Mouse (Mus musculus) embryonic facial prominence, embryonic 13.5 days (tissue): ENCODE data around the gene Garnl3. TPM values are rescaled to one million over a fixed set of nuclear protein-coding genes. Genes with fewer than 3 reads are reported as not detected.

ENCODE experiments used
- ATAC-seq: fragments of 200-750 bp; cut with Nextera tagmentation; 2 replicates; pipeline ENCODE4 v1.8.0; 2017; ENCODE audit warnings: low read depth; ENCODE audit not compliant: insufficient number of reproducible peaks, insufficient read depth, low FRiP score, low TSS enrichment
- H3K27ac ChIP-seq: fragments of 300-500 bp; sonication (generic); 2 replicates; pipeline ENCODE4 v1.5.1; 2015; ENCODE audit warnings: moderate library complexity, mild to moderate bottlenecking, inconsistent platforms
- H3K27me3 ChIP-seq: fragments of 300-500 bp; sonication (generic); 2 replicates; pipeline ENCODE4 v1.6.1; 2015; ENCODE audit warnings: mild to moderate bottlenecking, inconsistent platforms
- H3K36me3 ChIP-seq: fragments of 300-500 bp; sonication (generic); 2 replicates; pipeline ENCODE4 v1.6.1; 2015; ENCODE audit warnings: mild to moderate bottlenecking, inconsistent platforms
- H3K4me1 ChIP-seq: fragments of 300-500 bp; sonication (generic); 2 replicates; pipeline ENCODE4 v1.6.1; 2015; ENCODE audit warnings: inconsistent platforms
- H3K4me2 ChIP-seq: fragments of 300-500 bp; sonication (generic); 2 replicates; pipeline ENCODE4 v1.6.1; 2015; ENCODE audit warnings: moderate library complexity, mild to moderate bottlenecking, inconsistent platforms
- H3K4me3 ChIP-seq: fragments of 300-500 bp; sonication (generic); 2 replicates; pipeline ENCODE4 v1.5.1; 2015; ENCODE audit warnings: mild to moderate bottlenecking, inconsistent platforms
- H3K9ac ChIP-seq: fragments of 300-500 bp; sonication (generic); 2 replicates; pipeline ENCODE4 v1.6.1; 2015; ENCODE audit warnings: mild to moderate bottlenecking, inconsistent platforms
- H3K9me3 ChIP-seq: fragments of 300-500 bp; sonication (generic); 2 replicates; pipeline ENCODE4 v1.6.1; 2016; ENCODE audit warnings: inconsistent platforms
- WGBS: fragments of 180-500 bp; shearing (Covaris S2); methylation state at CpG from one replicate; pipeline ENCODE4 v1.1.7; 2015; ENCODE audit warnings: mixed read lengths; 5-methylcytosine and 5-hydroxymethylcytosine counted together
- polyA plus RNA-seq: library from polyadenylated mRNA; unstranded; fragments of >200 nt; fragmentation: Nextera tagmentation; extraction: Ambion mirVana; gene quantifications from 2 replicates; pipeline ENCODE4 v1.2.1, GENCODE M21; 2015

Garnl3 gene
- polyA plus RNA-seq, 1 experiment from 2014 or later, result 11.2 TPM

DNA sequence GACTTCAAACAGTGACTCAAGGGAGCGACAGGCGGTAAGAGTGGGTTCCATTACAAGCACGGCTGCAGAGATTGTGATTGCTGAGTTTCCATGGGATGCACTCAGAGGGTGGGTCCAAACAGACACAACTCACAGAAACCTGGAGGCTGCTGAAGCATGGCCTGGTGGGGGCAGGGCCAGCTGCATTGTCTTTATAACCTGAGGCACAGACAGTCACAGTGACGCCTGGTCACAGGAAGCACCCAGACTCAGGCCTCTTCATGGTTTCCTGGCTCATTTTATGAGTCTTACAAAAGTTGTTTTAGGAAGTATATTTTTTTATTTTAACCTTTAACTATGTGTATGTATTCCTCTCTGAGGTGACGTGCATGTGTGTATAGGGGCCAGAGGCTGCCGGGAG is 38.0 kb upstream of the Garnl3 start:
- 73% methylated on average over 6 of the region's 6 CpGs for WGBS
- Histone ChIP-seq H3K4me1 (peaks cover 29% of the 10 kb centered on the region), H3K36me3 (no peaks in the 10 kb centered on the region)

DNA sequence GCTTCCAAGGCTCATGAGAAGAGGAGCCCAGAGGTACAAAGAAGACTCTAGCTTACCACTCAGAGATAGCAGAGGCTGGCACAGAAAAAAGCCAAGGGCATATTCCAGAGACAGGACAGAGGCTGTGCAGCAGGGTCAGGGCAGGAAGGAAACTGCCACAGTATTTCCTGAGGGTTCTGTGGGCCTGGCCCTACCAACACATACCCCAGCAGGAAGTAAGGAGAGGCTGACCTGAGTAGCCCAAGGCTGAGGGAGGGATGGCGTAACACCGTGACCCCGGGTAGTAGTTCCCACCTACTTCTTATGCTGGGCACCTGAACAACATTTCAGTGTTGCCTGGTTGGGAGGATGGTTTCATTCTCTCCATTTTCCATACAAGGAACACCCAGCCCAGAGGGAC is 35.6 kb upstream of the Garnl3 start:
- ATAC-seq, result no peak
- no peaks in the 10 kb centered on the region for H3K27me3 ChIP-seq
- WGBS, result 93% methylated on average over 3 of the region's 3 CpGs
- no peak overlapping the region for H3K4me2 ChIP-seq
- no peaks in the 10 kb centered on the region for H3K36me3 ChIP-seq
- peaks cover 29% of the 10 kb centered on the region for H3K4me1 ChIP-seq
- H3K4me3 ChIP-seq, result no peak overlapping the region
- no peak overlapping the region for H3K27ac ChIP-seq
- H3K9me3 ChIP-seq, result no peaks in the 10 kb centered on the region
- no peak overlapping the region for H3K9ac ChIP-seq

More for the DNA sequence above, 38.0 kb upstream of the Garnl3 start:
- Histone ChIP-seq H3K27me3 (no peaks in the 10 kb centered on the region), H3K9ac (no peak overlapping the region), H3K27ac (no peak overlapping the region), H3K9me3 (no peaks in the 10 kb centered on the region), H3K4me3 (no peak overlapping the region), H3K4me2 (no peak overlapping the region)
- ATAC-seq, result no peak

DNA sequence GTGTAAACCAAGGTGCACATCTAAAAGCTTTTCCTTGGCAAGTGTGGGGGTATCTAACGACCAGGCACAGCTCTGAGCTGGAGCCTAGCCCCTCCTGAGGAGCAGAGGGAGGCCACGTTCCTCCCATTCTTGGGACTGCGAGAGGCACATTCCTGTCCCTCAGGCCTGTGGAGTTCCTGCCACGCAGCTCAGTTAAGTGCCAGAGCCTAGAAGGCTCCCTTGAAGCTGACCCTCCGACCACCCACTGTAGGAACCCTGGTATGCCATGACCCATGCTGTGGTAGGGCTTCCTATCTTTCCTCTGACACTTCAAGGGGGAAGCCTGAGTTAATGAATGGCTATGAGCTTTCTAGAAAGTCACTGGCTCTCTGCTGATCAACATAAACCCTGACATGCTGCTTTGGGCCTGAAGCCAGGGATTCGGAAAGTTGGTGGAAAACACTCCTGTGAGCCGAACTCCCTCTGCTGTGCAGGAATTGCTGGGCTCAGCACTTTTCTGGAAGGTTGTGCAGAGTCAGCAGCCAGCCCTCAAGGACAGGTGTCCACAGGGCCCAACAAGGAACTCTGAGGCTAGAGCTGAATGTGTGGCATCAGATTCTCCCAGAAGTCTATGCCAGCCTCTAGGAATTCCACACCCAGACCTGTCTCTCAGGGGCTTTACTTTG is 34.4 kb upstream of the Garnl3 start:
- no peaks in the 10 kb centered on the region for H3K27me3 ChIP-seq
- H3K4me2 ChIP-seq, result no peak overlapping the region
- no peak overlapping the region for H3K9ac ChIP-seq
- 37% methylated on average over 7 of the region's 7 CpGs for WGBS
- peaks cover 29% of the 10 kb centered on the region for H3K4me1 ChIP-seq
- no peaks in the 10 kb centered on the region for H3K9me3 ChIP-seq
- 0 out of 2 replicates have a peak, but pooled peaks have one; percentile 6 for ATAC-seq
- H3K4me3 ChIP-seq, result no peak overlapping the region
- no peaks in the 10 kb centered on the region for H3K36me3 ChIP-seq
- H3K27ac ChIP-seq, result peak overlapping the region; percentile 44

DNA sequence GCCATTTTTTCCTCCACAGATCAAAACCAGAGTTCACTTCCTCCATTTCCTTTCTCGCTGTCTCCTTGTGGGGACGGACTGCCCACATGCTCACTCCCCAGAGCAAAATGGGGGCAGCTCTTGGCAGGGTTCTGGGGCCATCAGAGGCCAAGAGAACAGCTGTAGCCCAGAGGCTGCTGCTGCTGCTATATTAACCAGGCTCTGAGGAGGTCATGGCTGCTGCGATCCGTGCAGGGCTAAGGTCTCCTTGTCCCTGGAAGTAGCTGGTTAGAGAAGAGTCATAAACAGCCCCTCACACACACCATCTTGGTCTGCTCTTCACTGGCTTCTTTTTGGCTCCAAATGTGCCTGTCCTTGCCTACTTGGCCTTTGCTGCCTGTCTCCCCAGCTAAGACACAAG is 33.8 kb upstream of the Garnl3 start:
- Histone ChIP-seq H3K27ac (peak overlapping the region; percentile 44), H3K9ac (no peak overlapping the region), H3K4me3 (no peak overlapping the region), H3K27me3 (no peaks in the 10 kb centered on the region), H3K4me2 (no peak overlapping the region), H3K9me3 (no peaks in the 10 kb centered on the region), H3K4me1 (peaks cover 32% of the 10 kb centered on the region), H3K36me3 (no peaks in the 10 kb centered on the region)
- ATAC-seq, result no peak
- 51% methylated on average over 4 of the region's 4 CpGs for WGBS

DNA sequence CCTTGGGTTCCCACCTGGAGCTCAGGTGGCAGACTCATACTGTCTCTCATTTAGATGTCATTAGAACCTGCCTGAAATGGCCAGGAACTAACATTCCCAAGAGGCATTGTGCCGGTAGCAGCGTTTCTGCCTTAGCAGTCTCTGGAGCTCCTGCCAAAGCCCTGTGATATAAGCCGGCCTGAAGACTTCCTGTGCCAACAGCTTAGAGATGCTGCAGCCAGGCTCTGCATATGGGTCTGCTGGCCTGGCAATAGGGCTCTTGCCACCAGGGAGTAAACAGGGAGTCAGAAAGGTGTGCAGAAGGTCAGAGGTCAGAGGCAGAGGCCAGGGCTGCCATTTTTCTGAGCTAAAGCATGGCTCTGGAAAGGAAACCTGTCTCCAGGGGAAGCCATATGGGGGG is 33.2 kb upstream of the Garnl3 start:
- Histone ChIP-seq H3K9me3 (no peaks in the 10 kb centered on the region), H3K27ac (no peak overlapping the region), H3K4me1 (peaks cover 38% of the 10 kb centered on the region), H3K36me3 (no peaks in the 10 kb centered on the region), H3K27me3 (no peaks in the 10 kb centered on the region), H3K4me2 (no peak overlapping the region), H3K9ac (no peak overlapping the region), H3K4me3 (no peak overlapping the region)
- no peak for ATAC-seq
- WGBS, result 70% methylated on average over 3 of the region's 3 CpGs

DNA sequence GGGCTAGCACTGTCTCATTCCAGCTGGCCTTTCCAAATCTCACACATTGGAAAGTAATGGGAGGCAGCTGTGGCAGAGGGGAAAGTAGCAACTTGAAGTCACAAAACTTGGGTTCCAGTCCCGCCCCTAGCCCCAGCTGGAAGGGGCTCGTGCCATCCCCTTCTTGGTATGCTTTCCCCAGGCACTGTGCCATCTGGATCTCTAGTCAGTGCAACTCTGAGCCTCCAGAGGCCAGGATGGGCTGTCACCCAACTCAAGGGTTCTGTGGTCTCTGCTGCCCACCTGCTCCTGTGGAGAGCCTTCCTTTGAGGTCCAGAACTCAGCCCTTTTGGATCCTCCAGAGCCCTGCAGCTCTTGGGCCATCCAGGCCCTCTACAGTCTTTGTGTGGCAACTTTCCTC is 30.7 kb upstream of the Garnl3 start:
- WGBS, result 88% methylated on average over 2 of the region's 2 CpGs
- Histone ChIP-seq H3K27me3 (no peaks in the 10 kb centered on the region), H3K4me2 (no peak overlapping the region), H3K4me3 (no peak overlapping the region), H3K4me1 (peaks cover 36% of the 10 kb centered on the region), H3K9me3 (no peaks in the 10 kb centered on the region), H3K27ac (no peak overlapping the region), H3K9ac (no peak overlapping the region), H3K36me3 (no peaks in the 10 kb centered on the region)
- no peak for ATAC-seq

DNA sequence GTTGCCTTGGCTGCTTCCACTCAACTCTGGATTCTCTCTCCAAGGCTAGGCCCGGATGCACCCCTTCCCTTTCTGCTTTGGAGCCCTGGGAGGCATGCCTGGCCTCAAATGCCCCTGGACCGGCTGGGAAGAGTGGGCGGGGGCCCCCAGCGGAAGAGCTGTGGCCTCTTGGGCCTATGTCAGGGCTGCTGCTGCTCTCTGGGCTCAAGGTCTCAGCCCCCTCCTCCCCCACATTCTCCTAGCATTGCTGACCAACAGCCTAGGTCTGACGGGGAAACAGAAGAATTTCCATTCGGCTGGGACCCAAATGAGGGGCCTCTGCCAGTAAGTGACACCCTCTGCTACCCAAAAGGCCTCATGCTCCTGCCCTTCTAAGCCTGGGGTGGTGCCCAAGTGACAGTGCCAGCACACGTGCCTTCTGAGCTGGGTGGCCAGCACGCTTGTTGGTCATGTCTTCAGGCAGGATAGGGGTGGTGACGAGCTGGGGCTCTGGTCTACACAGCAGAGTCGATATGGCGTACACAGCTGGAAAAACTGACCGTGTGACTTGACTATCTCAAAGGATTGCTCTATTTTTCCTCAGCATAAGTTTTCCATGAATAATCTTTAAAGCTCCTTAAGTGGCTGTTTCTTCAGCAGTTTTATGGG is 29.0 kb upstream of the Garnl3 start:
- Histone ChIP-seq H3K4me3 (no peak overlapping the region), H3K9me3 (no peaks in the 10 kb centered on the region), H3K27ac (peak overlapping the region; percentile 28; the same call in 1 of the 2 replicates), H3K4me1 (peaks cover 24% of the 10 kb centered on the region), H3K36me3 (no peaks in the 10 kb centered on the region), H3K4me2 (no peak overlapping the region), H3K27me3 (no peaks in the 10 kb centered on the region), H3K9ac (peak overlapping the region; percentile 27; the same call in 1 of the 2 replicates)
- ATAC-seq, result no peak
- 59% methylated on average over 12 of the region's 12 CpGs for WGBS

DNA sequence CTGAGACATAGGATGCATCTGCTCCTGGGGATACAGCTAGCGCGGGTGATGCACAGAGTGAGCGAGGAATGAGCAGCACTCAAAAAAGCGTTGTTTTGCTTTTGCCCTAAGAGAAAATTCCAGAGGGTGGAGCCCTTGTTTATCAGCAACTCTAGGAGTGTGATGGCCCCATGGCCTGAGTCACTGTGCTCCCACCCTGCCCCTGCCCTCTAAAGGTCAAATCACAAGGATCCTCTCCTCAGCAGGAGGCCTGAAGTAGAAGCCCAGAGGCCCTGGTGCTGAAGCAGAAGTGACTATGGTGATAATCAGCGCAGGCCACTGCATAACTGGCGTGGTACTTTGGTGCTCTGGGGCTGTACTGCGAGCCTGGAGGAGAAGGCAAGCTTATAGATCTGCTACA is 28.1 kb upstream of the Garnl3 start:
- ATAC-seq, result no peak
- H3K27ac ChIP-seq, result 0 out of 2 replicates have a peak overlapping the region, but pooled peaks have one; percentile 28
- H3K4me1 ChIP-seq, result peaks cover 15% of the 10 kb centered on the region
- no peaks in the 10 kb centered on the region for H3K9me3 ChIP-seq
- peak overlapping the region; percentile 52 for H3K9ac ChIP-seq
- H3K27me3 ChIP-seq, result no peaks in the 10 kb centered on the region
- H3K36me3 ChIP-seq, result no peaks in the 10 kb centered on the region
- no peak overlapping the region for H3K4me3 ChIP-seq
- no peak overlapping the region for H3K4me2 ChIP-seq
- WGBS, result 68% methylated on average over 7 of the region's 7 CpGs

DNA sequence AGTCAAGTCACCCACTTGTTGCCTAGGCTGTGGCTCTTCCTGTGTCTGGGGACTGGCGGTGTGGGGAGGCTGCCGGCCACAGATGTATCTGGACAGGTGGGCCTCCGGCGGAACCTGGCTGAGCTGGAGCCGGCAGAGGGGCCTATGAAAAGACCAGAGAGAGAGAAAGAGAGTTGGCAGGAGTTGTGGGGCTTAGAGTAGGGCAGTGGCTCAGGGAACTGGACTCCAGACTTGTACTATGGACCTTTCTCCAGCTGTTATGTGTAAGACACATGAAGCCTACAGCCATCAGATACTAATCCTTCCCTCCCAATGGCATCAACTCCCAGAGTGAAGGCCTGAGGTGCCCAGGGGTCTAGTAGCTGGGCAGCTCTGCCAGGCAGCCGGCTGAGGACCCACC is 27.4 kb upstream of the Garnl3 start:
- Histone ChIP-seq H3K27me3 (no peaks in the 10 kb centered on the region), H3K4me2 (no peak overlapping the region)
- WGBS, result 81% methylated on average over 6 of the region's 6 CpGs

DNA sequence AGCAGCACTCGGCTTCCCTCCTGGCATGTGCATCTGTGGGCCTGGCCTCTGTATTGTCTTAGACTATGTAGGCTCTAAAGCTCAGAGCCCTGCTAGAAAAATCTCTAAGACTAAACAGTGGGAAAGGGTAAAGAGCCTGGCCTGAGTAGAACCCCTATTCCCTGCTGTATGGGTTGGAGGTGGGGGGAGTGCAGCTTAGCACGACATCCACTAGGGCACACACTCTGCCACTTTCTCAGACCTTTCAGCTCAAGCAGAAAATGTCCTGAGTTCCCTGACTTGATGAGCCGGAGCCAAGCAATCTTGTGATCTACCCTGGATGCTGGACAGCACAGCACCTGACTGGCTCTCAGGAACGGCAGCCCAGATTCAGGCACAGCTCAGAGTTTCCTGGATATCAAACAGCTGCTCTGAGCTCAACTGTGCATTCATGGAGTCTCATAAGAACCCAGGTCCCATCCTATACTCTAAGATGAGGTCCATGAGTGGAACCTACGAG is 24.9 kb upstream of the Garnl3 start:
- no peak overlapping the region for H3K4me2 ChIP-seq
- peaks cover 14% of the 10 kb centered on the region for H3K4me1 ChIP-seq
- 72% methylated on average over 5 of the region's 5 CpGs for WGBS
- no peaks in the 10 kb centered on the region for H3K9me3 ChIP-seq
- H3K27ac ChIP-seq, result no peak overlapping the region
- no peaks in the 10 kb centered on the region for H3K27me3 ChIP-seq
- H3K4me3 ChIP-seq, result no peak overlapping the region
- no peaks in the 10 kb centered on the region for H3K36me3 ChIP-seq
- ATAC-seq, result no peak
- no peak overlapping the region for H3K9ac ChIP-seq

More for the DNA sequence above, 27.4 kb upstream of the Garnl3 start:
- Histone ChIP-seq H3K4me1 (peaks cover 14% of the 10 kb centered on the region), H3K4me3 (no peak overlapping the region), H3K9ac (0 out of 2 replicates have a peak overlapping the region, but pooled peaks have one; percentile 52), H3K9me3 (no peaks in the 10 kb centered on the region), H3K36me3 (no peaks in the 10 kb centered on the region), H3K27ac (no peak overlapping the region)
- ATAC-seq, result no peak

DNA sequence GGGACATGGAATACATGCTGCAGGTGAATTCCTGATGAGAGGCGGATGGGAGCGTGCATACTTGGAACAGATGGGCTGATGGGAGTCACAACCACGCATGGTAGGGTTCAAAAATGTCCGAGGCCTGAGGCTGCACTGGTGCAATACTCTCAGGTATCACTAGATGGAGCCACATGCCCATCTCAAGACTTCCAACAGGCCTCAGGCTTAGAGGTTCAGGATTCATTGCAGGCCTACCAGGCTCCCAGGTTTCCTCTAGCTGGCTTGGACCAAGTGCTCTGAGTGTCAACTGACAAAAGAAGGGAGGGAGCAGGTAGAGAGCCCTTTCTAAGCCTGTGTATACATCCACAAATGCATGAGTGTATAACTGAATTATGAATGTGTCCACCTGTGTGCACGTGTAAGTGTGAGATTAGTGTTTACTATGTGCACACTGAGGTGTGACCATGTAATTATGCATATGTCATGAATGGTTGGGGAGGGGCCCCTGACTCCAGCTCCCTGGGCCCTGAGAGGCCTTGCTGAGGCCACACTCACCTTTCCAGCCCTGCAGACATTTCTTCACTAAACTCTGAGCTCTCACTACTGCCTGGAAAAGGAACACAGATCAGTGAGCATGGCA is 23.4 kb upstream of the Garnl3 start:
- Histone ChIP-seq H3K4me3 (no peak overlapping the region), H3K27me3 (no peaks in the 10 kb centered on the region), H3K9me3 (no peaks in the 10 kb centered on the region), H3K36me3 (no peaks in the 10 kb centered on the region), H3K9ac (0 out of 2 replicates have a peak overlapping the region, but pooled peaks have one; percentile 0), H3K4me2 (no peak overlapping the region), H3K4me1 (peaks cover 3% of the 10 kb centered on the region), H3K27ac (no peak overlapping the region)
- WGBS, result 26% methylated on average over 5 of the region's 5 CpGs
- ATAC-seq, result 0 out of 2 replicates have a peak, but pooled peaks have one; percentile 57
